Mouse (Mus musculus) lung, embryonic 14.5 days (tissue): ENCODE data around the gene Prune2. TPM values are rescaled to one million over a fixed set of nuclear protein-coding genes. Genes with fewer than 3 reads are reported as not detected.

ENCODE experiments used
- ATAC-seq: fragments of 200-750 bp; cut with Nextera tagmentation; 2 replicates; pipeline ENCODE4 v1.8.0; 2017; ENCODE audit warnings: mild to moderate bottlenecking, moderate TSS enrichment, moderate library complexity; ENCODE audit not compliant: insufficient read depth
- DNase-seq: peaks from one replicate; pipeline ENCODE4 v3.0.0-alpha.2; 2015
- H3K27ac ChIP-seq: fragments of 300-500 bp; sonication (generic); 2 replicates; pipeline ENCODE4 v1.5.1; 2014; ENCODE audit warnings: low read depth, mild to moderate bottlenecking, moderate library complexity
- H3K27me3 ChIP-seq: fragments of 300-500 bp; sonication (generic); 2 replicates; pipeline ENCODE4 v1.6.1; 2014; ENCODE audit warnings: low read length, control low read depth; ENCODE audit not compliant: insufficient read depth
- H3K36me3 ChIP-seq: fragments of 300-500 bp; sonication (generic); 2 replicates; pipeline ENCODE4 v1.6.1; 2014; ENCODE audit warnings: control low read depth; ENCODE audit not compliant: insufficient read depth
- H3K4me1 ChIP-seq: fragments of 300-500 bp; sonication (generic); 2 replicates; pipeline ENCODE4 v1.6.1; 2014; ENCODE audit warnings: antibody characterized with exemption, control low read depth; ENCODE audit not compliant: insufficient read depth
- H3K4me2 ChIP-seq: fragments of 300-500 bp; sonication (generic); 2 replicates; pipeline ENCODE4 v1.6.1; 2014; ENCODE audit warnings: mild to moderate bottlenecking
- H3K4me3 ChIP-seq: fragments of 300-500 bp; sonication (generic); 2 replicates; pipeline ENCODE4 v1.5.1; 2014; ENCODE audit warnings: low read depth, low read length
- H3K9ac ChIP-seq: fragments of 300-500 bp; sonication (generic); 2 replicates; pipeline ENCODE4 v1.6.1; 2014
- H3K9me3 ChIP-seq: fragments of 300-500 bp; sonication (generic); 2 replicates; pipeline ENCODE4 v1.6.1; 2016; ENCODE audit warnings: low read depth, low read length, control low read depth
- CTCF ChIP-seq: IDR thresholded peaks from 2 replicates; pipeline ENCODE4 v1.5.1; 2016; ENCODE audit warnings: antibody characterized with exemption, low read depth
- WGBS: fragments of 180-500 bp; shearing (Covaris S2); extraction: QIAGEN DNeasy Blood & Tissue Kit; methylation state at CpG from one replicate; pipeline ENCODE4 v1.1.7; 2014; 5-methylcytosine and 5-hydroxymethylcytosine counted together
- polyA plus RNA-seq: library from polyadenylated mRNA; unstranded; fragments of >200 nt; fragmentation: Nextera tagmentation; extraction: Ambion mirVana; gene quantifications from 2 replicates; pipeline ENCODE4 v1.2.1, GENCODE M21; 2014

Gene Prune2
- polyA plus RNA-seq, 1 experiment from 2014 or later, result 1.4 TPM

- no peaks in the 10 kb centered on the region for H3K27me3 ChIP-seq
- ATAC-seq (no peak), DNase-seq (no peak)
- H3K4me3 ChIP-seq, result no peak overlapping the region
- H3K27ac ChIP-seq, result no peak overlapping the region
- TF ChIP-seq CTCF, result no peak
- H3K9me3 ChIP-seq, result no peaks in the 10 kb centered on the region
- no peak overlapping the region for H3K9ac ChIP-seq
- no peaks in the 10 kb centered on the region for H3K36me3 ChIP-seq
- 83% methylated on average over 3 of the region's 3 CpGs for WGBS
- H3K4me1 ChIP-seq, result no peaks in the 10 kb centered on the region
- H3K4me2 ChIP-seq, result no peak overlapping the region
Measured at GRCm38 (mm10) chr19:16963178-16963577, 7.3 kb downstream of the Prune2 start.

GRCm38 (mm10) chr19:16968768-16969167, 12.8 kb downstream of the Prune2 start:
- Histone ChIP-seq H3K9ac (no peak overlapping the region), H3K27me3 (no peaks in the 10 kb centered on the region), H3K4me1 (no peaks in the 10 kb centered on the region), H3K4me2 (no peak overlapping the region), H3K27ac (no peak overlapping the region), H3K36me3 (no peaks in the 10 kb centered on the region), H3K4me3 (no peak overlapping the region), H3K9me3 (no peaks in the 10 kb centered on the region)
- ATAC-seq (no peak), DNase-seq (no peak)
- WGBS, result 75% methylated on average over 5 of the region's 5 CpGs
- no peak for TF ChIP-seq CTCF

- WGBS, result 60% methylated on average over 2 of the region's 2 CpGs
- DNase-seq (no peak), ATAC-seq (no peak)
- no peak for TF ChIP-seq CTCF
- Histone ChIP-seq H3K27ac (no peak overlapping the region), H3K4me1 (no peaks in the 10 kb centered on the region), H3K36me3 (no peaks in the 10 kb centered on the region), H3K9ac (no peak overlapping the region), H3K27me3 (no peaks in the 10 kb centered on the region), H3K9me3 (no peaks in the 10 kb centered on the region), H3K4me2 (no peak overlapping the region), H3K4me3 (no peak overlapping the region)
Measured at GRCm38 (mm10) chr19:16970612-16971011, 14.7 kb downstream of the Prune2 start.

GRCm38 (mm10) chr19:16978910-16979309, 23.0 kb downstream of the Prune2 start:
- Histone ChIP-seq H3K27ac (no peak overlapping the region), H3K4me2 (no peak overlapping the region), H3K4me3 (no peak overlapping the region), H3K36me3 (no peaks in the 10 kb centered on the region), H3K4me1 (no peaks in the 10 kb centered on the region), H3K9ac (no peak overlapping the region), H3K9me3 (no peaks in the 10 kb centered on the region), H3K27me3 (no peaks in the 10 kb centered on the region)
- DNase-seq, result no peak
- 91% methylated on average over 3 of the region's 3 CpGs for WGBS
- ATAC-seq, result no peak
- TF ChIP-seq CTCF, result no peak

- DNase-seq (no peak), ATAC-seq (no peak)
- H3K4me1 ChIP-seq, result no peaks in the 10 kb centered on the region
- WGBS, result 90% methylated on average over 4 of the region's 4 CpGs
- no peak overlapping the region for H3K4me2 ChIP-seq
- no peak overlapping the region for H3K4me3 ChIP-seq
- H3K36me3 ChIP-seq, result no peaks in the 10 kb centered on the region
- H3K27ac ChIP-seq, result no peak overlapping the region
- H3K9me3 ChIP-seq, result no peaks in the 10 kb centered on the region
- H3K27me3 ChIP-seq, result no peaks in the 10 kb centered on the region
- no peak overlapping the region for H3K9ac ChIP-seq
- no peak for TF ChIP-seq CTCF
Measured at GRCm38 (mm10) chr19:16981743-16982142, 25.8 kb downstream of the Prune2 start.

GRCm38 (mm10) chr19:16984897-16985296, 29.0 kb downstream of the Prune2 start:
- Histone ChIP-seq H3K4me2 (no peak overlapping the region), H3K9ac (no peak overlapping the region), H3K4me3 (no peak overlapping the region), H3K36me3 (no peaks in the 10 kb centered on the region), H3K9me3 (no peaks in the 10 kb centered on the region), H3K4me1 (no peaks in the 10 kb centered on the region), H3K27me3 (no peaks in the 10 kb centered on the region), H3K27ac (no peak overlapping the region)
- ATAC-seq (no peak), DNase-seq (peak; percentile 69)
- TF ChIP-seq CTCF, result peak; percentile 55
- 45% methylated on average over 5 of the region's 5 CpGs for WGBS

GRCm38 (mm10) chr19:16987984-16988383, 32.1 kb downstream of the Prune2 start:
- 56% methylated on average over 11 of the region's 11 CpGs for WGBS
- TF ChIP-seq CTCF, result no peak
- Histone ChIP-seq H3K4me1 (no peaks in the 10 kb centered on the region), H3K27me3 (no peaks in the 10 kb centered on the region), H3K9ac (no peak overlapping the region), H3K4me3 (no peak overlapping the region), H3K9me3 (no peaks in the 10 kb centered on the region), H3K4me2 (no peak overlapping the region), H3K27ac (no peak overlapping the region), H3K36me3 (no peaks in the 10 kb centered on the region)
- ATAC-seq (no peak), DNase-seq (no peak)

- H3K27me3 ChIP-seq, result no peaks in the 10 kb centered on the region
- H3K4me1 ChIP-seq, result no peaks in the 10 kb centered on the region
- no peak overlapping the region for H3K27ac ChIP-seq
- no peaks in the 10 kb centered on the region for H3K9me3 ChIP-seq
- no peak overlapping the region for H3K4me3 ChIP-seq
- ATAC-seq, result no peak
- no peak overlapping the region for H3K9ac ChIP-seq
- H3K4me2 ChIP-seq, result no peak overlapping the region
- no peak for DNase-seq
- no peak for TF ChIP-seq CTCF
- 86% methylated on average over 4 of the region's 4 CpGs for WGBS
- H3K36me3 ChIP-seq, result no peaks in the 10 kb centered on the region
Measured at GRCm38 (mm10) chr19:16992151-16992550, 36.2 kb downstream of the Prune2 start.
